Mouse (Mus musculus) left cerebral cortex, adult 6 months (tissue): ENCODE data around the gene Ift80. TPM values are rescaled to one million over a fixed set of nuclear protein-coding genes. Genes with fewer than 3 reads are reported as not detected.

ENCODE experiments used
- long read RNA-seq, 2 experiments: library from polyadenylated mRNA; unstranded; transcript quantifications; one replicate each; pipeline ENCODE4 v2.0.0; 2019 to 2020
- polyA plus RNA-seq: library from polyadenylated mRNA; unstranded; fragments of <200 nt; fragmentation: Nextera tagmentation; gene quantifications from 2 replicates; pipeline ENCODE4 v1.2.3, GENCODE M21; 2021

Ift80 gene
- 5.4 and 6.1 TPM in 2 replicates for polyA plus RNA-seq
- long read RNA-seq, experiment 1, full-length matches to known transcripts: 33 of 45 reads
- long read RNA-seq, experiment 1, partial matches to known transcripts: 8 of 45 reads
- long read RNA-seq, experiment 1, other reads (novel, unspliced or antisense): 4 of 45 reads
- long read RNA-seq, experiment 2, full-length matches to known transcripts: 4 of 13 reads
- long read RNA-seq, experiment 2, partial matches to known transcripts: 6 of 13 reads
- long read RNA-seq, experiment 2, other reads (novel, unspliced or antisense): 3 of 13 reads

GRCm38 (mm10) chr3:69004437-69005337, at the start of gene Ift80, which contains the start of gene Smc4:
TSS of gene Ift80 (minus strand) at chr3:69004570.
TSS of gene Smc4 (plus strand) at chr3:69004738.

GRCm38 (mm10) chr3:69044645-69045399, 40.5 kb upstream of the Ift80 start, which contains the start of gene Trim59:
TSS of gene Trim59 (minus strand) at chr3:69044755.

GRCm38 (mm10) chr3:68869211-68869690, 135.1 kb downstream of the Ift80 start, which contains the start of gene 1110032F04Rik:
TSS of gene 1110032F04Rik (plus strand) at chr3:68869586.

Other genes with a start within 250 kb of the Ift80 start
- gene 1110032F04Rik, start 135.0 kb downstream of the Ift80 start, polyA plus RNA-seq: 3.8 and 18.0 TPM in 2 replicates
- 4.3 and 4.4 TPM in 2 replicates for gene Smc4, start 168 bp upstream of the Ift80 start, polyA plus RNA-seq
- 6.8 and 8.8 TPM in 2 replicates for gene Trim59, start 40.2 kb upstream of the Ift80 start, polyA plus RNA-seq
- gene Kpna4, start 122.5 kb upstream of the Ift80 start, polyA plus RNA-seq: 9.9 and 25.0 TPM in 2 replicates
- not detected in 2 replicates for gene Arl14, start 217.8 kb upstream of the Ift80 start, polyA plus RNA-seq